Mouse (Mus musculus): ENCODE results near the gene Camsap2.

- no peak for TF ChIP-seq CTCF (IDR thresholded peaks at IDR 0.05; ENCODE audit: low read depth)
- no peak for TF ChIP-seq EP300 (IDR thresholded peaks at IDR 0.05; ENCODE audit: low read depth)
Measured at GRCm38 (mm10) chr1:136277366-136277765, 68.5 kb downstream of the Camsap2 start.

Data from liver, embryonic 14.5 days (tissue).